ENCODE assay signal across 9 mouse cellular contexts in genomic region chr4:118465697-118466163, GRCm38 (mm10). TPM values are rescaled to one million over a fixed set of nuclear protein-coding genes. Genes with fewer than 3 reads are reported as not detected.
DNase-seq lines count a peak whose midpoint lies in the region; ATAC-seq lines count a peak whose summit lies in the region.
"Had no signal": no experiment of that assay in that cellular context is flagged by ENCODE, and none has a peak within 500 bp of the region (broad histone marks: within the 10 kb centered on the region; RNA-seq: fewer than 3 reads in every experiment).

No protein-coding gene starts in this region.

- H3K4me3 ChIP-seq in midbrain, embryonic 16.5 days (ENCODE audit: low read depth, low read length): no peak overlapping the region
- no peak overlapping the region for H3K4me3 ChIP-seq in forebrain, embryonic 12.5 days (replicated peaks)
- H3K4me3 ChIP-seq: limb, embryonic 12.5 days had no signal

- ATAC-seq in granulocyte monocyte progenitor cell, adult 5-6 weeks (replicated peaks; ENCODE audit: poor library complexity, severe bottlenecking): peak; percentile 96
- no peak for ATAC-seq in midbrain, embryonic 16.5 days
- no peak for ATAC-seq in forebrain, embryonic 12.5 days (ENCODE audit: low FRiP score)

- DNase-seq in heart, adult 18-20 months: peak; percentile 27 to 44
- DNase-seq in heart, postnatal 36 days: no peak
- DNase-seq in kidney, adult 9 months: peak; percentile 31
- DNase-seq in mesoderm, embryonic 11.5 days (ENCODE audit: low read depth, low spot score): peak; percentile 53
- no peak for DNase-seq in left cerebral cortex, adult 8-10 months (ENCODE audit: low spot score in 2 of 2)

- H3K9ac ChIP-seq in midbrain, embryonic 16.5 days (ENCODE audit: low read depth, low read length): no peak overlapping the region
- no peak overlapping the region for H3K9ac ChIP-seq in forebrain, embryonic 12.5 days
- H3K9ac ChIP-seq: limb, embryonic 12.5 days had no signal

- WGBS in midbrain, embryonic 16.5 days: 68% methylated on average over 11 of the region's 11 CpGs
- 64% methylated on average over 11 of the region's 11 CpGs for WGBS in forebrain, embryonic 12.5 days

- intact Hi-C loops in heart, postnatal 36 days (cut with DNase I): no loop called here

- H3K9me3 ChIP-seq in midbrain, embryonic 16.5 days (replicated peaks; ENCODE audit: control insufficient read depth, low read length, poor library complexity, severe bottlenecking): no peaks in the 10 kb centered on the region
- 0 out of 2 replicates have a peak, but pooled peaks cover 3% of the 10 kb centered on the region for H3K9me3 ChIP-seq in forebrain, embryonic 12.5 days
- H3K9me3 ChIP-seq: limb, embryonic 12.5 days had no signal

- no peak overlapping the region for H3K27ac ChIP-seq in midbrain, embryonic 16.5 days (ENCODE audit: low read length)
- H3K27ac ChIP-seq in forebrain, embryonic 12.5 days: no peak overlapping the region
- H3K27ac ChIP-seq: limb, embryonic 12.5 days had no signal

- no peaks in the 10 kb centered on the region for H3K36me3 ChIP-seq in midbrain, embryonic 16.5 days (ENCODE audit: control insufficient read depth, insufficient read depth, low read length)
- no peaks in the 10 kb centered on the region for H3K36me3 ChIP-seq in forebrain, embryonic 12.5 days (replicated peaks)
- H3K36me3 ChIP-seq: limb, embryonic 12.5 days had no signal

- no peak overlapping the region for H3K4me2 ChIP-seq in midbrain, embryonic 16.5 days (ENCODE audit: low read length)
- no peak overlapping the region for H3K4me2 ChIP-seq in forebrain, embryonic 12.5 days
- H3K4me2 ChIP-seq: limb, embryonic 12.5 days had no signal

- no peaks in the 10 kb centered on the region for H3K4me1 ChIP-seq in midbrain, embryonic 16.5 days (ENCODE audit: control insufficient read depth, insufficient read depth, low read length)
- H3K4me1 ChIP-seq in forebrain, embryonic 12.5 days: no peaks in the 10 kb centered on the region

- no peaks in the 10 kb centered on the region for H3K27me3 ChIP-seq in midbrain, embryonic 16.5 days (ENCODE audit: control insufficient read depth, insufficient read depth, low read depth, low read length)
- no peaks in the 10 kb centered on the region for H3K27me3 ChIP-seq in forebrain, embryonic 12.5 days
- H3K27me3 ChIP-seq: limb, embryonic 12.5 days had no signal

RNA-seq across cellular contexts. Expression of gene Mpl, which starts 8.4 kb away (rescaled TPM):
- total RNA-seq in heart, adult 18-20 months (2021): under 1 TPM; 0.15 to 0.22 TPM
- under 1 TPM; 0.16 to 0.17 TPM for total RNA-seq in heart, postnatal 36 days (2021)
- total RNA-seq in granulocyte monocyte progenitor cell, adult 5-6 weeks (2014; fragmentation: Nextera tagmentation): 0.11 and 0.49 TPM in 2 replicates
- total RNA-seq in granulocyte monocyte progenitor cell, adult 5-6 weeks (2017): not detected in 2 replicates
- total RNA-seq in left cerebral cortex, adult 8-10 months (2022): under 1 TPM; 0.40 to 0.82 (median 0.59) TPM
- polyA plus RNA-seq in midbrain, embryonic 16.5 days (2015; fragmentation: Nextera tagmentation; extraction: Ambion mirVana): 0.11 TPM in 1 of 2 replicates, not detected in the other
- 0.37 and 0.95 TPM in 2 replicates for polyA plus RNA-seq in forebrain, embryonic 12.5 days (2016; fragmentation: Nextera tagmentation; extraction: Ambion mirVana)

RNA-seq across cellular contexts. Expression of gene Tie1, which starts 24.1 kb away (rescaled TPM):
- 10 to 100 TPM; 47.5 to 56.8 TPM for total RNA-seq in heart, adult 18-20 months (2021)
- total RNA-seq in heart, postnatal 36 days (2021): 10 to 100 TPM; 66.5 to 81.4 TPM
- 3.9 and 7.2 TPM in 2 replicates for total RNA-seq in granulocyte monocyte progenitor cell, adult 5-6 weeks (2014; fragmentation: Nextera tagmentation)
- 4.3 and 4.5 TPM in 2 replicates for total RNA-seq in granulocyte monocyte progenitor cell, adult 5-6 weeks (2017)
- 1 to 10 TPM; 6.6 to 9.4 (median 8.3) TPM for total RNA-seq in left cerebral cortex, adult 8-10 months (2022)
- 13.1 and 14.4 TPM in 2 replicates for polyA plus RNA-seq in midbrain, embryonic 16.5 days (2015; fragmentation: Nextera tagmentation; extraction: Ambion mirVana)
- polyA plus RNA-seq in forebrain, embryonic 12.5 days (2016; fragmentation: Nextera tagmentation; extraction: Ambion mirVana): 15.4 and 15.6 TPM in 2 replicates

RNA-seq across cellular contexts. Expression of gene Cdc20, which starts 28.6 kb away (rescaled TPM):
- 1 to 10 TPM in 1 of 2 experiments, under 1 TPM in 1; 0.57 to 1.2 TPM for total RNA-seq in heart, adult 18-20 months (2021)
- 1 to 10 TPM; 1.8 to 2.4 TPM for total RNA-seq in heart, postnatal 36 days (2021)
- total RNA-seq in granulocyte monocyte progenitor cell, adult 5-6 weeks (2014; fragmentation: Nextera tagmentation): 26.7 and 35.6 TPM in 2 replicates
- total RNA-seq in granulocyte monocyte progenitor cell, adult 5-6 weeks (2017): 77.2 and 88.2 TPM in 2 replicates
- 1 to 10 TPM in 3 of 4 experiments, under 1 TPM in 1; 0.82 to 2.2 (median 1.1) TPM for total RNA-seq in left cerebral cortex, adult 8-10 months (2022)
- polyA plus RNA-seq in midbrain, embryonic 16.5 days (2015; fragmentation: Nextera tagmentation; extraction: Ambion mirVana): 22.6 and 27.6 TPM in 2 replicates
- polyA plus RNA-seq in forebrain, embryonic 12.5 days (2016; fragmentation: Nextera tagmentation; extraction: Ambion mirVana): 299 and 306 TPM in 2 replicates

RNA-seq across cellular contexts. Expression of gene Elovl1, which starts 37.8 kb away (rescaled TPM):
- total RNA-seq in heart, adult 18-20 months (2021): 10 to 100 TPM; 15.7 to 17.2 TPM
- total RNA-seq in heart, postnatal 36 days (2021): 10 to 100 TPM; 18.4 to 22.0 TPM
- total RNA-seq in granulocyte monocyte progenitor cell, adult 5-6 weeks (2014; fragmentation: Nextera tagmentation): 116 and 119 TPM in 2 replicates
- total RNA-seq in granulocyte monocyte progenitor cell, adult 5-6 weeks (2017): 53.6 and 63.3 TPM in 2 replicates
- 10 to 100 TPM; 16.2 to 26.7 (median 21.1) TPM for total RNA-seq in left cerebral cortex, adult 8-10 months (2022)
- polyA plus RNA-seq in midbrain, embryonic 16.5 days (2015; fragmentation: Nextera tagmentation; extraction: Ambion mirVana): 25.1 and 26.1 TPM in 2 replicates
- 27.7 and 30.1 TPM in 2 replicates for polyA plus RNA-seq in forebrain, embryonic 12.5 days (2016; fragmentation: Nextera tagmentation; extraction: Ambion mirVana)

RNA-seq across cellular contexts. Expression of gene Med8, which starts 56.6 kb away (rescaled TPM):
- 10 to 100 TPM; 32.8 to 37.2 TPM for total RNA-seq in heart, adult 18-20 months (2021)
- total RNA-seq in heart, postnatal 36 days (2021): 10 to 100 TPM; 36.7 to 44.2 TPM
- total RNA-seq in granulocyte monocyte progenitor cell, adult 5-6 weeks (2014; fragmentation: Nextera tagmentation): 75.7 and 79.4 TPM in 2 replicates
- 94.8 and 103 TPM in 2 replicates for total RNA-seq in granulocyte monocyte progenitor cell, adult 5-6 weeks (2017)
- total RNA-seq in left cerebral cortex, adult 8-10 months (2022): 10 to 100 TPM; 47.8 to 56.5 (median 56.1) TPM
- 101 TPM in 2 replicates for polyA plus RNA-seq in midbrain, embryonic 16.5 days (2015; fragmentation: Nextera tagmentation; extraction: Ambion mirVana)
- 144 and 154 TPM in 2 replicates for polyA plus RNA-seq in forebrain, embryonic 12.5 days (2016; fragmentation: Nextera tagmentation; extraction: Ambion mirVana)

Comparison
In these comparisons a context has a peak if more than half of its experiments do, and no peak if none do; other contexts are left out.
1. DNase-seq: peak in heart, adult 18-20 months (2 of 2), kidney, adult 9 months (single experiment) and mesoderm, embryonic 11.5 days (single experiment); none in heart, postnatal 36 days (0 of 2) and left cerebral cortex, adult 8-10 months (0 of 2).
2. RNA of gene Tie1, which starts 24.1 kb away (total RNA-seq): 66.5 to 81.4 TPM in heart, postnatal 36 days and 47.5 to 56.8 TPM in heart, adult 18-20 months; 6.6 to 9.4 TPM in left cerebral cortex, adult 8-10 months and 3.9 to 7.2 TPM in granulocyte monocyte progenitor cell, adult 5-6 weeks; every median in the first group is over 4 times any median in the second.
3. RNA of gene Cdc20, which starts 28.6 kb away (total RNA-seq): 26.7 to 88.2 TPM in granulocyte monocyte progenitor cell, adult 5-6 weeks; 1.8 to 2.4 TPM in heart, postnatal 36 days, 0.57 to 1.2 TPM in heart, adult 18-20 months and 0.82 to 2.2 TPM in left cerebral cortex, adult 8-10 months; every median in the first group is over 4 times any median in the second.